Mouse (Mus musculus) urinary bladder, adult 2 months (tissue): ENCODE results near the gene M1ap. TPM values are rescaled to one million over a fixed set of nuclear protein-coding genes. Genes with fewer than 3 reads are reported as not detected.

Experiments used
- DNase-seq: peaks from one replicate; pipeline ENCODE4 v3.0.0; 2022; ENCODE audit warnings: low spot score
- polyA plus RNA-seq: library from polyadenylated mRNA; depleted of rRNA; stranded (reverse); fragments of >200 nt; gene quantifications from 2 replicates; pipeline ENCODE4 v1.2.3, GENCODE M21; 2012

M1ap gene
- polyA plus RNA-seq, 1 experiment: 0.30 TPM

DNA sequence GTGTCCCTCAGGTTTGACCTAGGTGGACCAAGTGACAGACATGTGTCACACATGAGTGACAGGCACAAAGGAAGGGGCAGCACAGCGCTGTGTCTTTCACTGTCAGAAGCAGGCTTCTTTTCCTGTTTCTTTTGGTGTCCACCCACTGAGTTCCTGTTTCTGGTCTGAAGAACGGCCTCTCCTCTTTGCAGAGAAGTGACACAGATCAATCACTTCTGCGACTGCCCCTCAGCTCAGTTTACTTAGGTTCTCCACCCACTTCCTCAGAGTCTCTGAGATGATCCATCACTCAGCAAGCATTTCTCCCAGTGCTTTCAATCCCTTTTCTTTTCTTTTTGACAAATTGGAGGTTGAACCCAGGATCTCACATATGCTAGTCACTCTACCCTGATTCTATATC lies 62.0 kb downstream of the M1ap start:
- no peak for DNase-seq

DNA sequence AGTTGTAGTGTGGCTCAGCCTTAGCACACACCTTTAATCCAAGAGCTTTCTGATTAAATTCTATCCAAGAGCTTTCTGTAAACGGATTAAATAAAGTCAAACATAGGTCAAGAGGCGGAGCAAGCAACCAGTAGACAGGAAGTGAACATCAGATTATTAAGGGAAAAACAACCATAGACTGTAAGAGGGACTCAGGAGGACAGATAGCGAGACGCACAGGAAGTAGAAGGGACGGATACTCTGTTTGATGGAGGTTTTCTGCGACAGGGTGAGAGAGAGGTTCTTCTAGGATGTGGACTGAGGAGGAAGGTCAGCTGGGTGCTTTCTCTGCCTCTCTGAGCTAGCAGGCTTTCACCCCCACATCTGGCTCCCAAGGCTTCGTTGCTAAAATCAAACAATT lies 63.3 kb downstream of the M1ap start:
- DNase-seq: no peak

DNA sequence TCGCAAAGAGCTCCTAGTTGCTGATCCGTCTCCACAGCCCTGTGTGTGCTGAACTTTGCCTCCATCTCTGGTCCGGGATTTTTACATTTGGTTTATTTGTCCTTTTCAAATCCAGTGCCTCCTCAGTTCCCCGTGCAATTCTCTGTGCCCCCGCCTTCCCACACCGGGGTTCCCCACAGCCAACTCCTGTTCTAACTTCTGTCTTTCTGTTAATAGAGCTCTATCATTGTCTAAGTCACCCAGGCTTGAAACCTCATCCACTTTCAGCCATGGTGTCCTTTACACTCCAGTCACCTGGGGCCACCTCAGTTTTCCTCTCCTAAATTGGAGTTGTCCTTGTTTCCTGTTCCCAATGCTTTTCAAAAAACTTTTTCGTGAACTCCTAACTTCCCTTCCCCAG lies 64.6 kb downstream of the M1ap start:
- DNase-seq: no peak

DNA sequence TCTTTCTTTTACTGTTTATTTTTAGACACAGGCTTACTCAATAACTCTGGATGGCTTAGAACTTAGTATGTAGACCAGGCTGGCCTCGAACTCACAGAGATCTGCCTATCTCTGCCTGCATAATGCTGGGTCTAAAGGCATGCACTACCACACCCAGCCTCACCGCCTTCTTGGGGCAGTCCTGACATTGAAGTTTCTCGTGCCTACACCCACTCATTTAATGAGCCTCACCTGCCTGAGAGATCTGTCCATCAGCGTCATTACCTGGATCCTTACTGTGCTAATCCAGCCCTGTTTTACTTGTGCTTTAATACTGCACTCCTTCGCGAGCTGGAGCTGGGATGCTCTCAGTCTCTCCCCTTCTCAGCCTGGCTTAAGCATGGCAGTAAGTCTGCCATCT lies 65.1 kb downstream of the M1ap start:
- no peak for DNase-seq

DNA sequence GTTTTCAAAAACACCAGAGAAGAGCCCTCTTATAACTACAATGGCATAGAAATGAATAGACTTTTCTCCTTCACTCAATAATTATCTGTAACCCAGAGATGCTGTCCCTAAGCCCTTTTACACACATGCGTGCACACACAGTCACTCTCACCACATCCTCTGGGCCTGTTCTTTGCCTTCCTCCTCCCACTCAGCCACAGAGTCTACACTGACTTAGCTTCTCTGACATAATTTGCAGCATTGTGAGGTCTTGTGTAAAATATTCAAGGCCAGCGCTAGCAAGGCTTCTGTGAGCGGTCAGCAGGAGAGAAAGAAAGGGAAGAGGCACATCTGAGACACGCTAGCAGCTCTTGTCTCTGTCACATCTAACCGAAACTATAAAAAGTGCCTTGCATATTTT lies 66.7 kb downstream of the M1ap start:
- DNase-seq: no peak

DNA sequence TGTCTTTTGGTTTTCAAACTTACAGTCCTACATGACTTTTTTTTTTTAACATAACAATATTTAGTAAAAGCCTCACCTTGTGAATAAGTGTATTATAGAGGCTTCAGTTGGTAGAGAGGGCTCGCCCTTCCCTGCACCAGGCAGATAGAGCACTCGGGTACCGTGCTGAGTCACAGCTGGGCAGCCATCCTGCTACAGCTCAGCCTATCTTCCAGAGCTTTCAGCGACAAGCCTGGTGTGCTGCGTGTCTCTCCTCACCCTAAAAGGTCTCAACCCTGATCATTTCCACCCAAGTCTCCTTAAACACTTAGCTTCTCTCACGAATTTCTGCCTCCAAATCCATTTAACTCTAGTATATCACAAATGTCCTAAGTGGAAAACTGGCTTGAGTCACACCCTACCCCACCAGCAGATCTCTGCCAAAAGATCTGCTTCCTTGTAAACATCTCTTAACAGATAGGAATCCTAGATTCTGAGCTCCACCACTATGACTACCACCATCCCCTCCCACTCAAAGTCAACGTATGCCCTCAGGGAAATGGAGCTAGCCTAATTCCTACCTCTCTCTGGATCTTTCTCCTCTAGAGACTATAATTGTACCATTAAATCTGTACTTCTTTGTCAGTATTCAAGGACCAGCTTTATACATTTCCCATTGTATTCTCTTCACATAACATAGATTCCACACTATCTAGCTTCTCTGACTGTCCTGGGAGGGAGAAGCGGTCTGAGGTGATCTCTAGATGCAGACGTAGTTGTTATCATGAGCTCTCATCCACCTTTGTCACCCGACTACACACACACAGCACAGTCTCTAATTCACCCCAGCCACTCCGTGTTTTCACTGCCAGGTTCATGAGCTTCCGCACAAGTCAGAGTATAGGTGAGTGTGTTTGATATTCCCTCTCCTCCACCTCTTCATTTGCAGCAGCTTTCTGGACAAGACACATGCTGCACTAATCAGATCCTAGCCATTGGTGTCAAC lies 68.1 kb downstream of the M1ap start:
- no peak for DNase-seq

DNA sequence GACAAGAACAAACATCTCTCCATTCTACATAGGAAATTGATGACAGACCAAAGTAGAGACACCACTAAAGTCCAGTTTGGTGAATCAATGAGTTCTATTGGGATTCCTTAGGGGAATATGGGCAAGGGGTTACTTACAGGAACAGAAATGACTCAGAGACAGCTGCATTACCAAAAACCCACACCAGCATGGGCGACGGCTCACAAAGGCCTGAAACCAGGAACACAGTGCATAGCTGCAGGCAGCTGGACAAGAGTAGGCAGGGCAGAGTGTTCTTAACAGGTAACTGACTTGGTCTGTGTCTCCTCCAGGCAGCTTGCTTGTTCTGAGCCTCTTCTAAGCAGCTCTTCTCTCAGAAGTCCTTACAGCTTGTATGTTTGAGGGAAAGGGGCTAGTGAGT lies 69.0 kb downstream of the M1ap start:
- no peak for DNase-seq

DNA sequence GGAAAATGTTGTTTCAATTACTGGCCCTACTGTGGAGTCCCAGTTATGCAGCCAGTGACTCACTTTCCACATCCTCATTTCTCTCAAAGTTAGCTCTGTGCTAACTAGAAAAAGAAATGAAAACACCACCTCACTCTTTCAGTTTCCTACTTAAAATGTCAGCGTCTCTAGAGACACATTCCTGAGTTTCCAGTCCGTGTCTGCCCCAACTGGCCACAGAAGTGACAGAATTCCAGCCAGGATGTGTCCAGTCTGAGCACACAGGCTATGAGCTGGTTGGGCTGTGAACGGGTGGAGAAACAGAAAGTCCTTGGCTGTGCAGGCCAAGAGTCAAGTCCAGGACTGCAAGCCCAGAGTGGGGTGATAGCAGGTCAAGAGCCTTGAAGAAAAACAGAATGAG lies 70.5 kb downstream of the M1ap start:
- no peak for DNase-seq

DNA sequence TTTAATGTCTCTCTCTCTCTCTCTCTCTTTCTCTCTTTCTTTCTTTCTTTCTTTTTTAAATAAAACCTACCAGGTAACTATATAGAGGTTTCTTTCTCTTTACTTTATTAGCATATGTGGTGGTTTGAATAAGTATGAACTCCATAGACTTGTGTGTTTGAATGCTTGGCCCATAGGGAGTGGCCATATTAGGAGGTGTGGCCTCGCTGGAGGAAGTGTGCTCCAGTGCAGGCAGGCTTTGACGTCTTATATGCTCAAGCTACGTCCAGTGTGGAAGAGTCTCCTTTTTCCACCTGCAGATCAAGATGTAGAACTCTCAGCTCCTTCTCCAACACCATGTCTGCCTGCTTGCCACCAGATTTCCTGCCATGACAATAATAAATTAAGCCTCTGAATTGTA lies 72.3 kb downstream of the M1ap start:
- DNase-seq: no peak

DNA sequence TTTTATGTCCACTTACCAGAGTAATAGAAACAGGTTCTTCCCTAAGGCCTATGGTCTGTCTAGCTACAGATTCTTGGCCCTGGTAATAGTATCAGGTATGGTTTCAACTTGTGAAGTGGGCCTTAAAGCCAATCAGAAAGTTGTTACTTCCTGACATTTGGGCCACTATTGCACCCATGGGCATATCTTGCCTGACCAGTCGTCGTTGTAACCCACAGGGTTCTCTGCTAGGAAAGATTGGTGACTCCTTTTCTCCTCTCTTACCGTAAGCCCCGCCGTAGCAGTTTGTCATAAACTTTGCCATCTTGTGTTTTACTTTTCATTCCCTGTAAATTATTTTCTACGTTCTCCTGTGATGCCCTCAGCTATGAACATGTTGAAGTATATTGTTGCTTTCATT lies 73.4 kb downstream of the M1ap start:
- no peak for DNase-seq

DNA sequence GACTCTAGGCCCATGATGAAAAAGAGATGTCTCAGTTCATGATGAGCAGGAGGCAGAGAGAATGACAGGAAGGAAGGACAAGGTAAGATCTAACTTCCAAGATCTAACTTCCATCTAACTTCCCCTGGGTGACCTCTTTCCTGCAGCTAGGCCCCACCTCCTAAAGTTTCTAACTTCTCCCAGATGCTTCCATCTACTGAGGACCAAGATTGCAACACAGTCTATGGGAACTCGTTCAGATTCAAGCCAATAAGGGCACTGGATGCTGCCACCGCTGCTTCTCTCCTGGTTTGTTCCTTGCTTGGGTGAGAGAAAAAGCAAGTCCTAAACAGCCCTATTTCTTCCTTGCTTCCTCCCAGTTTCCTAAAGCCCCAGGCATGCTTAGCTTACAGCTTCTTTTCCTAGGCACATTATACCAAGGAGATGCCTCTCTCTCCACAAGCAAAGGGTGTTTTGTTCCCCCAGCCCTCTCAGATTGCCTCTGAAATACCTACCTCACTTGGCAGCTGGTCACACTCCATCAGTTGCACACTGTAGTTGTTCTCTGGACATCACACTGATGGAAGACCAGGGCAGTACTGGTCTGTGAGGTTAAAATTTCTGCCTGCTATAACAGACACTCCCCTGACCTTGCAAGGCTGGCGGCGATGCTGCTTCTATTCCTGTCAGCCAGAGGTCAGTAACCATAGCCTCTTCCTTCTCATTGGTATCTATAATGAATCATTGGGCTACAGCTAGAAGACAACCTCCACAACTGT lies 74.3 kb downstream of the M1ap start:
- no peak for DNase-seq

DNA sequence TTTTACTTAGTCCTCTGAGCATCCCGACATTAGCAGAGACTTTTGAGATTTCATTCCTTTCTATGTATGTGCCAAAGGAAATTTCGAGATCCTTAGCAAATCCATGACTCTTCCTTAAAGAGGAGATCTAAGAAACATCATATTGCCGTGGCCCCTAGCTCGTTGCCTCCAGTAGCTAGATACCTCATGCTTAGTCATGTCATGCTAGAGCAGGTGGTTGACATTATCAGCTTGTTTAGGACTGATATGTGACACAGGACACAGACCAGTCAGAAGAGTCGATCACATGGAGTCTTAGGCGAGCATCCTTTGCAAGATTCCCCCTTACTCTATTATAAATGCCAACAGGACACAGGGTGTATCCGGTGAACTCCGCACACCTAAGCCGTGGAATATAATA lies 76.3 kb downstream of the M1ap start:
- DNase-seq: no peak

DNA sequence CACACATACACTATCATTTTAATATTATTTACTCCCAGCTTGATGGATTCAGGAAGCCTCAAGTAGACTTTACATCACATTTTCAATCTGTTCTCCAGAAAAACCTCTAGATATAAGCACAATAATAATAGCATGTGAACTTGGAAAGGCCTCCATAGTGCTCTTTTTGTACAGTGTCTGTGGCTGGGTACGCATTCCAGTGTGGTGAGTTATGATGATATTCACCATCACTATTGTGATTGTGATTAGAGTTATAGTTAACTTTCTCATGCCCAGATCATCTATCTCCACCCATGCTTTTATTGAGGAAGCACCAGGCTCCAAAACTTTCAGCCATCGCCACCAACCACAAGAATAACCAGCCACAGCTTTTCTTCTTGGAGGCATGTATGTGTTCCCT lies 77.1 kb downstream of the M1ap start:
- no peak for DNase-seq

DNA sequence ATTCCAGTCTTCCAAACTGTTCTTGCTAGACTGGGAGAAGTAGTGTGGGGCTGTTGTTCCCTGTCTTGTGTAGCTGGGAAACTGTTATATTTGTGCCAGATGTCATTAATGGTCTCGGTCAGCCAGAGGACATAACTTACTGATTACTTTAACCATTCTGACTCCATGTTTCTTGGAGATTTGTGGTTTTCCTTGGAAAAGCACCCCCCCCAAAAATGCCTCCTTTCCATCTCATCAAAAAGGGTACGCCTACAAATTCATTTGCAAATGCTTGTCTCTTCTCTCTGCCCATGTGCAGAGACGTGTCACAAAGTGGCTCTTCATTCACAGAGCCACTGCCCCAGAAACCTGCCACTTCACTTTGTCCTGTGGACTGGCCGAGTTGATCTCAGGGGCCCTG lies 77.7 kb downstream of the M1ap start:
- no peak for DNase-seq

DNA sequence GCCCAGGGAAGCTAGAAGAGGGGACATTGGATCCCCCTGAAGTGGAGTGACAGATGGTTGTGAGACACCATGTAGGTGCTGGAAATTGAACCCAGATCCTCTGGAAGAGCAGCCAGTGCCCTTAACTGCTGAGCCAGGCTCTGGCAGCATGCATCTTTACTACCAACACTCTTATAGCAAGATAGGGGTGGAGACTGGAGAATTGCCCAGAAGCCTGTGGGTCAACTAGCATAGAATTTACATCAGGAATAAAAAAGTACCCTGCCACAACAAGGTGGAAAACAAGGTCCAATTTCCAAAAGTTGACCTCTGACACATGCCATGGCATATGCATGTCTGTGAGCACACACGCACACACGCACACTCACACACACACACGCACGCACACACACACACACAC lies 78.5 kb downstream of the M1ap start:
- DNase-seq: no peak

DNA sequence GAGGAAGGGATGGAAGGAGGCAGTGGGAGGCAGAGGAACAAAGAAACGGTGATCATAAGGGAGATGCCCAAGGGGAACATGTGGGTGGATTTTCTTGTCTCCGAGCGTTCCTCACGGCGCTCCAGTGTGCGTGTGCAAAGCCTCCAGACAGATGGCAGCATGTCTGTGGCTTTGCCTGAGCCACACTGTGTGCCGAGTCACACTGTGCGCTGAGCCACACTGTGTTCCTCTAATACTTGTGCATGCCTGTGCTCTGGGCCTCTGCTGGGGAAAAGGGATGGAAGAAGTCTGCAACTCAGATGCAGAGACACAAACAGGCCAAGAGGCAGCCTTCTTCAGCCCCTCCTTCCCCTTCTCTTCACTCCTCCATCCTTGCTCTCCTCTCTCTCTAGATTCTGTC lies 80.6 kb downstream of the M1ap start:
- DNase-seq: no peak

DNA sequence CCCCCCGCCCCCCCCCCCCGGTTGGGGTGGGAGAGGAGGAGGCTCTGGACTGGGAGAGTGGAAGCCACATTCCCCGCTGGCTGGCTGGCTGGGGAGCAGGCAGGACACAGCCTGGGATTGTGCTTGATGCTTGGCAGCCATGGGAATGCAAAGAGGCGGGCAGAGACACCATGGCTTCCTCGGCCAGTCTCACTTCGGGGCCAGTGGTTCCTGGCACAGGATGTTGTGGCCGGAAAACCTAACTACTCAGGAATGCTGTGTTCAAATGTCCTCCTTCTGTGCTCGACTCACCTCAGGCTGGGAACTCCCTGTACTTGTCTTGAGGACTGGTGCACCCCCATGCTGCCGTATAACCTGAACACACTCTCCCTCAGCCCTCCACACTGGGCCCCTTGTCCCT lies 81.0 kb downstream of the M1ap start:
- DNase-seq: no peak

DNA sequence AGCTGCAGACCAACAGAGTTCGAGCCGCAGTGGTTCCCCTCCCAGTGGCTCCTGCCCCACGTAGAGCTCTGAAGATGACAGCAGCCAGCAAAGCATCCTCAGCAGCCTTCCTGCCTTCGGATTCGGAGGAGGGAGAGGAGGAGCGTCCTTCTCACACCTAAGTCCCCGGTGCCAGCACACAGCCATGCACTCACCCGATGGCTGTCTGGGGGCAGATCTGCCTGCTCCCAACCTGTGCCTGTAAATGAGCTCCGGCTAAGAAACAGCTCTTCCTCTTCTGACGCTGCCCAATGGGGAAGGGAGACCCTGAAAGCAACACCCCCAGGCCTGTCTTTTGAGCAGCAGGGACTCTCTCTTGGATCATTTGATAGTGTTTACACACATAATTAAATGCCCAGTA lies 83.1 kb downstream of the M1ap start:
- no peak for DNase-seq

DNA sequence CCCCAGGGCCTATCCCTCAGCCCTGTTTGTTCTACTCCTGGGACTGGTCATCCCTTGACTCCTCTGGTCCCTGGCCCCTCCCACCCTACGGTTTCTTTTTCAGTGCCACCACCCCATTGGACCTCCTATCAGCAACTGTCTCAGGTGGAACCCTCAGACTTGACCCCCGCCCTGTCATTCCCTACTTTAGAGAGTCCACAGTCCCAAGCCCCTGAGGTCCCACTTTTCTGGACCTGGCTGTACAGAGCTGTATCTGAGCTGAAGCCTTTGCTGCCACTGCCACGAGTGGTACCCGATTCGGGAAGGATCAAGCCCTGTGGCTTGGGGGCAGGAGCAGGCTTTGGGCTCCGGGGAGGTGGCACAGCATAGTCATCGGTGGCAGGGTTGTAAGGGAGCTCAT lies 84.4 kb downstream of the M1ap start:
- no peak for DNase-seq

DNA sequence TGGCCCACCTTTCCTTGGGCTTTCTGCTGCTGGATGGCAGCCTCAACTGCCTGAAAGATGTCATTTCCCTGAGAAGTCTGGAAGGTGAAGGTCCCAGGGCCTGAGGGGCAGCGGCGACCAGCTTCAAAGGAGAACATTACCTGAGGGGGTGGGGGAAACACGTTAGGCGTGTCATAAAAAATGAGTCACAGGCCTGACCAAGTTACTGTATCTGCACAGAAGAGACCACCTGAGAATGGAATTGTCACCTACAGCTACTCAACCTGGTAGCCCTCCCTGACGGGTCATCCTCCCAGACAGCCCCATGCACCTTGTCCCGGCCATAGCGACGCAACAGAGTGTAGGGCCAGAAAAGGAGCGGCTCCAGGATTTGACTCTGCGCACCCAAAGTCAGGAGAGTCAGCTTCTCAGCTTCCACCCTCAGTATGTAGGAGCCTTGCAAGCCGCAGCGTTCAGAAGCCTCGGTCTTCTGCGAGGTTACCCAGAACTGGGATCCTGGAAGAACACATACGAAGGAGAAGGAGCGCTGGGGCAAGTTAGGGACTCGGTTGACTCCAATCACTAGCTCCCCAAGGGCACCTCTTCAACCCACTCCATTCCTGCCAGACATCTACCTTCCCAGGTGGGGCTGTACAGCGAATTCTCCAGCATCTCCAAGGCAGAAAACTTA lies 85.4 kb downstream of the M1ap start:
- DNase-seq: no peak

DNA sequence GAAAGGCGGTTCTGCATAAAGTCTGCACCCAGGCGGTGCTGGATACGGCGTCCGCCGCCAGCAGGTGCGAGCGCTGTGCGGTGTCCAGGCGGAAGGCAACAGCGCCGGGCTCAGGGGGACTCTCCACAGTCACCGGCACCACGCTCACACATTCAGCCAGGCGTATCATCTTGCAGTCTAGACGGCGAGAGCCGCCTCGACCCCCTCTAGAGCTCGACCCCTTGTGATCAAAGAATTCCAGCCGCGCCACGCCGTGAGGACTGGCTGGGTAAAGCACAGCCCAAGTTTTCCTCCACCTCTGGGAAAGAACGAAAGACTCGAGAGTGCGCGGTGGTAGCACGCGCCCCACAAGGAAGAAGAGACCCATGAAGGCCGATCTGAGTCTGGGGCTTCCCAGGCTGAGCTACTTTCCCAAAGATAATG lies 86.1 kb downstream of the M1ap start:
- DNase-seq: peak; percentile 42
